Mouse (Mus musculus) stomach, adult 2 months (tissue): Measurements from ENCODE around the gene 9030624G23Rik. TPM values are rescaled to one million over a fixed set of nuclear protein-coding genes. Genes with fewer than 3 reads are reported as not detected.

Source experiments
- polyA plus RNA-seq: library from polyadenylated mRNA; depleted of rRNA; stranded (reverse); fragments of >200 nt; gene quantifications from 2 replicates; pipeline ENCODE4 v1.2.3, GENCODE M21; 2012; rRNA removed

The 9030624G23Rik gene
- polyA plus RNA-seq = 0.20 and 0.21 TPM in 2 replicates

DNA sequence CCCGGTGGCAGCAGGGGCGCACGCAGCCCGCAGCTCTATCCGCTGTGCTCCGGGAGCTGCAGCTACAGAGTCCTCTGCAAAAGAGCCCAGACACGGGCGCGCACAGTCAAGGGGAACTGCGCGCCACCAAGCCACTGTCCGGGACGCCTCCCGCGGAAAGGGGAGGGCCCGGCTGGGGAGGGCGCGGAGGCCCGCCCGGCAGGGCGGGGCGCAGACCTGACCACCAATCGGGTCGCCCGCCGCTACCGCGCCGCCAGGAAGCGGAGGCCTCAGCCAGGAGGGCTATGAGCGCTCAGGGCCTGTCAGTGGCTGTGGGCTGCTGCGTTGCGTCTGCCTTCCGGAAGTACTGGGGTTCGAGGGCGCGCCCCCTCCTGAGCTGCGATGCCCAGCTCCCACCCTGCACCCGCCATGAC lies at the start of gene 9030624G23Rik:
9030624G23Rik (minus strand) TSS at position 139 of the 413 bp plus-strand sequence.

